15 mouse cellular contexts compared by ENCODE assay signal in genomic region chrX:7672739-7673138, GRCm38 (mm10). TPM values are rescaled to one million over a fixed set of nuclear protein-coding genes. Genes with fewer than 3 reads are reported as not detected.
A peak's percentile ranks its signal among the peaks of the same experiment; 100 is the strongest.
DNase-seq lines count a peak whose midpoint lies in the region.
"Had no signal": no experiment of that assay in that cellular context is flagged by ENCODE, and none has a peak within 500 bp of the region (broad histone marks: within the 10 kb centered on the region; RNA-seq: fewer than 3 reads in every experiment).

No protein-coding gene starts in this region.

- DNase-seq in kidney, postnatal 10 days, result peak; percentile 27
- no peak for DNase-seq in kidney, adult 18-20 months
- DNase-seq in urinary bladder, postnatal 14 days (ENCODE audit: low spot score), result peak; percentile 32
- DNase-seq in urinary bladder, postnatal 36 days (ENCODE audit: low spot score in 2 of 2), result no peak
- DNase-seq in induced T-regulatory cell, adult 2 months (ENCODE audit: low read depth), result peak; percentile 22
- no peak for DNase-seq in adrenal gland, postnatal 36 days
- DNase-seq in ovary, postnatal 10 days (ENCODE audit: low spot score), result no peak
- DNase-seq: adrenal gland, postnatal 14 days; cerebellum, adult 18-20 months; cerebellum, postnatal 25 days; forebrain, postnatal 0 days; heart, postnatal 14 days; liver, embryonic 13.5 days; right cerebral cortex, adult 18-20 months; spleen, adult 18-20 months had no signal

RNA-seq across cellular contexts. Expression of gene Plp2, which starts 1.5 kb away (rescaled TPM):
- total RNA-seq in adrenal gland, postnatal 36 days (2021), result 10 to 100 TPM; 73.8 to 80.2 TPM

RNA-seq across cellular contexts. Expression of gene Magix, which starts 8.3 kb away (rescaled TPM):
- under 1 TPM; 0.66 to 0.89 TPM for total RNA-seq in adrenal gland, postnatal 36 days (2021)
- total RNA-seq: forebrain, postnatal 0 days had no signal

RNA-seq across cellular contexts. Expression of gene Prickle3, which starts 15.7 kb away (rescaled TPM):
- 10 to 100 TPM in 1 of 2 experiments, 1 to 10 TPM in 1; 7.7 to 11.9 TPM for total RNA-seq in adrenal gland, postnatal 36 days (2021)

RNA-seq across cellular contexts. Expression of gene Gpkow, which starts 24.2 kb away (rescaled TPM):
- total RNA-seq in adrenal gland, postnatal 36 days (2021), result 10 to 100 TPM; 49.7 to 66.9 TPM

RNA-seq across cellular contexts. Expression of gene Syp, which starts 34.5 kb away (rescaled TPM):
- total RNA-seq in adrenal gland, postnatal 36 days (2021), result 10 to 100 TPM; 32.8 to 48.6 TPM

Comparison
In these comparisons a context has a peak if more than half of its experiments do, and no peak if none do; other contexts are left out.
1. DNase-seq: peak in kidney, postnatal 10 days (single experiment), urinary bladder, postnatal 14 days (single experiment) and induced T-regulatory cell, adult 2 months (single experiment); none in kidney, adult 18-20 months (single experiment), urinary bladder, postnatal 36 days (0 of 2), adrenal gland, postnatal 36 days (0 of 2) and ovary, postnatal 10 days (single experiment).